Mouse (Mus musculus) lung, postnatal 10 days (tissue): ENCODE measurements at regions not wholly inside any gene's neighbourhood (a gene's known extent, or its start where the extent isn't known, plus 50 kb on each side); places are given as distances from the start of the nearest gene placed in this dataset.
A peak's percentile ranks its signal among the peaks of the same experiment; 100 is the strongest.

Source experiments
- DNase-seq: peaks from one replicate; pipeline ENCODE4 v3.0.0; 2021

DNA sequence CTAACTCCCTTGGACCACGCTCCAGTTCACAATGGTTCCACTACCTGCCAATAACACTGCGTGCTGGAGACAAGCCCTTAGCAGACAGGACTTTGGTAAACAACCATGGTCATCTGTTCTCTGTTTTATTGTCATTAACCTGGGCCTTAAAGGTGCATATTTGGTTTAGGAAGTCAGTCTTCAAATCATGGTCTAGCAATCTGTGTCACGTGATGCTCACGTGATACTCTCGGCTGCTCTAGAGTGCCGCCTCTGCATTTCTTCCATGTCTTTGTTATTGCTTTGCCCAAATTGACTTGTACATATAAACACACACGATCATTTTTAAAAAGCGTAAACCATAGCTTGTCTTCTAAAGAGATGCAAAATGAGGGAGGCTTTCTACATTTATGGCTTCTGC lies 139.8 kb upstream of the 4930535I16Rik start:
- no peak for DNase-seq

DNA sequence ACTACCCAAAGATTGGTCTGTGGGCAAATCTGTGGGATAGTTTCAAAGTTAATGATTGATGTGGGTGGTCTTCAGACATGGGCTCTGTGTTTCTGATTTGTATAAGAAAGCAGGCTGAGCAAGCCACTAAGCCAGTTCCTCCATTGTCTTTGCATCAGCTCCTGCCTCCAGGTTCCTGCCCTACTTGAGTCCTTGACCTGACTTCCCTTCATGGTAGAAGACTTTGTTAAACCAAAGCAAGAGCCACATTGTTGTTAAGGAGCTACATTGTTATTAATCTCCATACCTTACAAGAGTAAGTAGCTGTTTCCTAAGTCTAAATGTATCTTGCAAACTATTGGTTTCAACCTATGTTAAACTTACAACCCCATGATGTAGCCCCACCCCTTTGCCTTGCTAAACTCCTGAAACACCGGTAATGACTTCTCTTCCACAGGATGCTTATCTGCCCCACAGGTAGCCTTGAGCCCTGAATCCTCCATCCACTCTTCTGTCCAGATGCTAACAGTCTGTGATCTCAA lies 136.5 kb upstream of the 4930535I16Rik start:
- DNase-seq, result no peak

DNA sequence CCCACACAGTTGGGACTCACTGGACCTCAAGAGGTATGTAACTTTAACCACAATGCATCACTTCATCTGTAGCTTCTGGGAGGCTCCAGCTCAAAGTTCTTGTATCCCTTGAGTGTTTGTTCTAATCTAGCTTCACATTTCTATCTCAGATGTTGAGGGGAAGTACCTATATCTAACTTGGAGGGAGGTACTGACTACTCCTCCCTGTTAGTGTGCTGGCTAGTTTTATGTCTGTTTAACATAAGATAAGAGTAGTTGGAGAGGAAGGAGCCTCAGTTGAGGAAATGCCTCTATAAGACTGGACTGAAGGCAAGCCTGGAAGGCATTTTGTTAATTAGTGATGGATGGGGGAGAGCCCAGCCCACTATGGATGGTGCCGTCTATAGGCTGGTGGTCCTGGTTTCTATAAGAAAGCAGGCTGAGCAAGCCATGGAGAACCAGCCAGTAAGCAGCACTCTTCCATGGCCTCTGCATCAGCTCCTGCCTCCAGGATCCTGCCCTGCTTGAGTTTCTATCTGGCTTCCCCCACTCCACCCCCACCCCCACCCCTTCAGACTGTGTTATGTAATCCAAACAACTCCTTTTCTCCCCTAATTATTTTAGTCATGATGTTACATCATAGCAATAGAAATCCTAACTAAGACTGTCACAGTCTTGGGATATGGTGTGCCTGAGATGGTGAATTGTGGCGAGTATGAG lies 135.7 kb upstream of the 4930535I16Rik start:
- no peak for DNase-seq

DNA sequence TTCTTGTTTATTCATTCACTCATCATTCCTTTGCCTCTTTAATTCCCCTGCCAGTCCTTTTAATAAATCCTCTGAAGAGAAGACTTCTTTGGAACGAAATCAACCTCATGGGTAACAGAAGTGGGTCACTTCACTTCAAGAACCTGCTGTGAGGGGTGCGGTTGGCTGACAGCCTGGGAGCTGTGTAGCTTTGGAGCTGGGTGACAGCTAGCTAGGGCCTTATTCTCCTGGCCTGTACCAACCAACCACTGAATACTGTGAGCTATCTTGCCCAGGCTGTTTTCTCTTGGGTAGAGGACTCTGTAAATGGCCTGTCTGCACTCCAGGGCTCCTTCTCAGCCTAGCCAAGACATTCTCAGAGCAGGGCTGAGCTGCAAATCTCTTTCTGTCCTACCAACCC lies 134.6 kb upstream of the 4930535I16Rik start:
- peak; percentile 31 for DNase-seq

DNA sequence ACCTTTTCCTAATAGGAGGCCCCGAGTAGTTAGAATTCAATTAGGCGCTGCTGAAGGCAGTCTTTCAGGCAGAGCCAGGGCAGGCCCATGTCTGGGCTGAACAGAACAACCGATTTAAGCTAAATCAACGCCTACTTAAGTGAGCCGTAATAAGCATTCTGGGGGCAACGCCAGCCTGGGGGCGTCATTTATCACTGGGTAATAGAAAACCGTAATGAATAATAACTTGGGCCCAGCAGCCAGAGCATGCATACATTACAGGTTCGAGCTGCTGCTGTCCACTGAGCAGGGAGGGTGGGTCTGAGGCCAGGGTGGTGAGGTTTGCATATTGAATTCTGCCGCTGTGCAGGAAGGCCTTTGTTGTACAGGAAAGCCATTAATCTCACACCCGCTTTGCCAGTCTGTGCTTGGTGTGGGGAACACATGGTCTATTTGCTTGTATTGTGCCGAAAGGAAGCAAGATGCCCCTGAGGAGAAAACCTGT lies 130.6 kb upstream of the 4930535I16Rik start:
- no peak for DNase-seq

DNA sequence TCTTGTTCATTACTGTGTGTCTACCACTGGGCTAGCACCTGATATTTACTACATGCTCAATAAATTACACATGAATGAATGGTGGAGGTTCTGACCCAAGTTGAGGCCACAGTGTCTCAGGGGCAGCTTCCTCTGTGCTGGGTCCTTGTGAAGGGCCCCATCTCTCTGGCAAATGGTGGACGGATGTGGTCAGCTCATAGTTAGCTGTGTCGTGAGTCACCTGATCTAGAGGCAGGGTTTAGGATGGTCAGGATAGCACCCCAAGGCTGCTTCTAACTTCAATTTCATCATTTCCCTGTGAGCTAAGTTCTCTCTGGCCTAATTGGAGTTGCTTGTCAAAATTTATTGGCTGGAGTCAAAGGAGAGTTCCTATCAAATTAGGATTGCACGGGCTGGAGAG lies 130.1 kb upstream of the 4930535I16Rik start:
- no peak for DNase-seq

DNA sequence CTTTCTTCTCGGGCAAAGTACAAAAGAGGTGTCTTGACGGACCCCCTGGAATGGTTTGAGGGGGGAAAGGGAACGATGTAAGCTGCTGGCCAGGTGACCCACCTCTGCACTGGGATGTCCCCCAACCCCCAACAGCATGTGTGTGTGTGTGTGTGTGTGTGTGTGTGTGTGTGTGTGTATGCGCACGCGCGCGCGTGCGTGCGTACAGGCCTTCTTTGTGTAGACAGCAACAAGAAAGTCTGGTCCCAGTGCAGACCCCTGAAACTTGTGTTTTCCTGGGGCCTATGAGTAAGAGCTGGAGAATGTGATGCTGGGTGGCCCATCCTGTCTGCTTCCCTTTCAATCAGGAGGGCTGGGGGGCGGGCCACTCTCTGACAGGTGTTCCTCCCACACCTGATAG lies 118.7 kb upstream of the 4930535I16Rik start:
- DNase-seq, result no peak

DNA sequence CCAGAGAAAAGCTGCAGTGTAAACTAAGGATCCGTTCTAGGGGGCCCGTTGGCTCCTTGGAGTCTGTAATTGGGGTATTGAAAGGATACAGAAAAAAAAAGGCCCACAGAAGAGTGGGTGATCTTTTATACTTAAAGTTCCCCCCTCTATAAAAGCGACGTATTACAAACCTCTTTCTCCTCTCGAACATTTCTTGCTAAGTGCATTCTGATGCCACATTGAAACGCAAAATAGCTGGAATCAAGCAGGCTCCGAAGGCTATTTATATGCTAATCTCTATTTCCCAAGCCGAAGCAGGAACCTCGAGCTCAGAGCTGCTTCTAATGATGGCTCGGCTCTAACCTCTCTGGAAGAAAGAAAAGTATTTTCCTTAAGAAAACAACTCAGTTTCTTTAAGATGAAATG lies 117.8 kb upstream of the 4930535I16Rik start:
- DNase-seq, result no peak

DNA sequence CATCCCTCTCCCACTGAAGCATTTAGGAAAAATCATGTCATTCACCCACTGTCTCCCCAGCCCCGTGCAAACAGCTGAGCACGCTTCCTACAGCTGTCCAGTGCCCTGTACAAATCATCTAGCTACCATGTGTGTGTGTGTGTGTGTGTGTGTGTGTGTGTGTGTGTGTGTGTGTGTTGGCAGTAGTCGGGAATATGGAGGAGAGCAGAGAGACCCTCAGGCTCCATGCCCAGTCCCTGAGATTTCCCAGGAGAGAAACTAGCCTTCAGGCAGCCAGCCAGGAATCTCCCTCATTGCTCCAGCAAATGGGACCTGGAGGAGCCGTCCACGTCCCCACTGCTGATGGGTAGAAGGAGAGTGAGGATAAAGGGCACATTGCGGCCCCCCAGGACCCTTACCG lies 117.4 kb upstream of the 4930535I16Rik start:
- peak; percentile 36 for DNase-seq

DNA sequence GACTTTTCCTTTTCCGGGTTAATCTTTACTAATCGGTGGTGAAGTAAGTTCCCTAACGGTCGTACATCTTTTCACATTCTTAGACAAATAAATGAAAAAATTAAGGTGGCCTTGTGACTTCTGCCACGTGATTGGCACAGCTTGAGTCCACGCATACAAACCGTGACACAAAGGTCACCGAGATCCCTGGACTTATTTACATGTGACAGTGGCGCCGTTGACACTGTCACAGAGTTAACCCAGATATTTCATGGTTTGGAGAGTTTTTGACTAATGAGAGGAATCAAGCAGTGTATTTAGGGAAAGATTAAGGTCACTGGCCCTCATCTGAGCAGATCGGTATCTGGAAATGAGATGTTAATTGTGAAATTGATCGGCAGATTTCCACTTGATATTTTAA lies 110.2 kb upstream of the 4930535I16Rik start:
- DNase-seq, result no peak

DNA sequence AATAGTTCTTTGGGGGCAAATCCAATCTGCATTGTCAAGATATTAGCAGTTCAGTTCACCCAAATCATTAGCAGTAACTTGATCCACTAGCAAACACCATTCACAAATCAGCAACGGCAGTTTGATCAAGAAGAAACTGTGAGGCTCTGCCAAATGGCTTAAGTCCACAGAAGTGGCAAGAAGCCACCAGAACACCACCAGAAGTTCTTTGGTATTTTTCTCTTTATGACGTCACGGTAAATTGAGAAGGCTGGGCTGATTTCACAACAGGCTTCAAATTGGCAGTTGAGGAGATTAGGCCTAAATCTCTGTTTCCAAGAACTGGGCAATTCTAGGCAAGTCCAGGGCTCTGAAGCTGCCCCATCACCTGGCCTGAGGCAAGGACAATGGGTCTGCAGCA lies 98.6 kb upstream of the 4930535I16Rik start:
- peak; percentile 10 for DNase-seq

DNA sequence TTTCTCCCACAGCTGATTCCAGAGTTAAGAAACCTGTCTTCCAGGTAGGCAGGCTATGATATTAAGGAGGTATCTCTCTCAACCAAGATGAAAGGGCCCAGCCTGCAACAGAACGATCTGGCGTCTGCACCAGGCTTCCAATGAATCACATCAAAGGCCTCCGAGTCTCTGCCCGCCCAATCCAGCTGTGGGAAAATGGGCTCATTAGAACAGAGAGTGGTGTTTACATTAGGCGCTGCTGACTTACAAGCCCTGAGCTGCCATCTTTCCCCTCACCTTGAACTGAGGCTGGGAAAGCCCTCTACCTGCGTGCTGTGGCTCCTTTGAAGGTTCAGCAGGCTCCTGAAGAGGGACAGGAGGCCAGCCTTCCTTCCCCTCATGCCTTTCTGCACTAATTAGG lies 97.5 kb upstream of the 4930535I16Rik start:
- DNase-seq, result no peak

DNA sequence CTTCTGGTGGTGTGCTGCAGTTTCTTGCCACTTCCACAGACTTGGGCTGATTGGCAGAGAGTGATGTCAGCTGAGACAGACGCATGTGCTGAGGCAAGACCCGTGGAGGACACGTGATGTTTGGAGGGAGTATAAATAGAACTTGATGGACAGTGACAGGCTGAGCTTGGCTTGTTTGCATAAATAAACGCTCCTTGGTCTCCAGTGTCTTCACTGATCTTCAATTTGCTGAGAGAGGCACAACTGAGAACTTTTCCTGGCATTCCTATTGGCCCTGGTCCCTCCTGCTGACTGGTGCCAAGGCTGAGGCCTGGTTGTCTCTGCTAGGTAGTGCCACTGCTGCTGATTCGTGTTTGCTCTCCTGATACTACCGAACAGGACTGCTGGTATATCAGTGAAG lies 94.6 kb upstream of the 4930535I16Rik start:
- DNase-seq, result no peak

DNA sequence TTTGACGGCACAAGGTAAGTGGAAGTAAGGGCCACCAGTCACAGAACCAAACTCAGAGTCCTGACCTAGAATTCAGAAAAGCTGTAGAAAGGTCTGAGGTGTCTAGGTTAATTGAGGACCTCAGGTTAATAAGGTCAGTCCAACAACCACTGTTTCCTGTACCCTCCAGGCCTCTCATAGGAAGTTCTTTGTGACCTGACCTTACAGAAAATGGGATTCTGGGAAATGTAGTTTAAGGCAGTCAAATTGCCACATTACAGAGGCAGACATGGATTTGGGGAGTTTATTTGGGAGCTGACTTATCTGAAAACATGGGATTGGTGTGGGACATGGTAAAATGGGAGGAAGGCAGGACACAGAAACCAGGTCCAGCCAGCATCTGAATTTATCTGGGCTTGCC lies 90.9 kb upstream of the 4930535I16Rik start:
- DNase-seq, result no peak

DNA sequence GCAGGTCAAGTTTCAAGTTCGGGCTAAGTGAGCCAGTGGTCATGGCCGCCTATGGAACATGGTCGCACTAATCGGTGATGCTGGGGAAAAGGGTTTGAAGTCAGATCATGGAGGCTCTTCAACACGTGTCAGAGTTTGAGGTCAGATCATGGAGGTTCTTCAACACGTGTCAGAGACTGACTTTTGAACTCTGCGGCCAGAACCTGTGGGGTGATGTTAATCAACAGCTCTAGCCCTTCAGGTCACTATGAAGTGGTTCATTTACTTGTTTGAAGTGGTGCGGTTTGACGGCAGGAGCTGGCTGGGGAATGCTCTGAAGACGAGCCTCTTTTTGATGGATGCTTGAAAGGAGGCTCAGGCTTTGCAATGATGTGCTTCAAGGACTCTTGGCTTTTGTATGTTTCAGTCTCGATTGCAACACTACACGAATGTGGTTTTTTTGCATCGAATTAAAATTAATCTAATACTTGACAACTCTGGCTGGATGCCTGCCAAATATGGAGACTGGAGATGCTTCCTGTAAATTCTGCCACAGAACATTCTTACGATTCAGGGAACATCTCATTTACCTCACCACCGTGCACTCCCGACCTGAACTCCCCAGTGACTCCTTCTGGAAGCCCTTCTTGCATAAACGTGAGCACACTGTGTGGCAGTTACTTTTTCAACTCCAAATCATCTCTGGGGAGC lies 87.9 kb upstream of the 4930535I16Rik start:
- peak; percentile 9 for DNase-seq

DNA sequence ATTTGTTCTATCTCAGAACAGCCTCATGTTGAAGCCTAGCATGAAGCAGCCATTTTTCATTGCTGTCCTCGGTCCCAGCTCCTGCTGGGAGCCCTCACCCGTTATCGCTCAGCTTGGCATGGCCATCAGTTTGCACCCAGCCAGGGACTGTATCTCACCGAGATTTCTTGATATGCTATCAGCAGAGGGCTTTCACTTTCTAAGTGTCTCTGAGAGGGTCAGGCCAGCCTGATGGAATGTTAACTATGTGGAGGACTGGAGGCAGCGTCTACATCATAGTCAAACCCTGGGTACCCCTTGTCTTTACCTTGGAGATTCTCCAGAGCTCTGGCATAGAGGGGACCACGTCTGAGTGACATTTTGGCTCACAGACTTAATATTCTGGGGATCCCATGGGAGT lies 84.9 kb upstream of the 4930535I16Rik start:
- DNase-seq, result no peak

DNA sequence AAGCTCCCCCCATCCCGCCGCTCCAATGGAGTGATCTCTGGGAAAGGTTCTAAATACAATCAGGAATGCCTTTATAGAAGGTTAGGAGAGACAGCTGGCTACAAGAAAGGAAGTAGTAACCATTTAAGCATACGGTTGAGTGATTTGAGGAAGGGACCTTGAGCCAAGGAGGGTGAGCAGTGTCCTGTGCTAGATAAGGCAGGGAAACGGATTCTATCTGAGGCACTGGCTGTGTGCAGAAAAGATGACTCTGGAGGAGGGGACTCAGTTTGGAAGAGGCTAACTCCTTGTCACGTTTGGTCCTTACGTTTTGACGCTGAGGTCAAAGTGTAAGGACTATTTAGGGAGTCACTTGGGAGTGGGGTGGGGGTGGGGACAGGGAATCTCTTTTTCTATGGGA lies 84.3 kb upstream of the 4930535I16Rik start:
- DNase-seq, result no peak

DNA sequence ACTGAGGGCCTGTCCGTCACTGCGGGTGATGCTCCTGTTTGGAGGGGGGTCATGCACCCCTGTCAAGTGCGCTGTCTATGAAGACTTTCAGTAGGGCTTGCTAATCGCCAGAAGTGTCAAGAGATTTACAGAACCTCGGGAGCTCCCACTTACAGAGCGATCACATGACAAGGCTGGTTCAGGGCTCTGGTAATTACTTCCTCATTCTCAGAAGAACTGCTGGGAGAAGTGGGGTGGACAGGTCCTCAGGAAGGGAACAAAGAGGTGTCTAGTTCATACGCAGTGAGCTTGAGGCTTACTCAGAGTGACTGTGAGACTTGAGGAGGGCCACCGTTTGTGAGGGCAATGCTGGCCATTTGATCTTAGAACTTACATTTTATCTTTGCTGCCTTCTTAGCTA lies 78.0 kb upstream of the 4930535I16Rik start:
- DNase-seq, result peak; percentile 6

DNA sequence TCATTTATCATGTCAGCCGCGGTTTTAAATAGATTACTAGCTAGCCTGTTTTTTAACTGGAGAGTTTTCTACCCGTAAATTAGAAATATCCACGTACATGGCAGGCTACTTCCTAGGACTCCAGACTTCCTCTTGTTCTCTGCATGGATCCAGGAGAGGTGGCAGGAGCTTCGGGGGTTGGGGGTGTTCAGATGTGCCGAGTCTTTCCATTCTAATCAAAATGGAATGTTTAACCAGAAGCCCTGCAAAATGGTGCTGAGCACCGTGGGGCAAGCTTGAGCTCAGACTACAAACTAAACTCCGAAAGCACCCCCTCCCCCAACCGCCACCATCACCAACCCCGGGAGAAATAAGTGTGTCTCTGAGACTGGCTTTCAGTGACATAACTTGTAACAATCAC lies 73.4 kb upstream of the 4930535I16Rik start:
- DNase-seq, result no peak

DNA sequence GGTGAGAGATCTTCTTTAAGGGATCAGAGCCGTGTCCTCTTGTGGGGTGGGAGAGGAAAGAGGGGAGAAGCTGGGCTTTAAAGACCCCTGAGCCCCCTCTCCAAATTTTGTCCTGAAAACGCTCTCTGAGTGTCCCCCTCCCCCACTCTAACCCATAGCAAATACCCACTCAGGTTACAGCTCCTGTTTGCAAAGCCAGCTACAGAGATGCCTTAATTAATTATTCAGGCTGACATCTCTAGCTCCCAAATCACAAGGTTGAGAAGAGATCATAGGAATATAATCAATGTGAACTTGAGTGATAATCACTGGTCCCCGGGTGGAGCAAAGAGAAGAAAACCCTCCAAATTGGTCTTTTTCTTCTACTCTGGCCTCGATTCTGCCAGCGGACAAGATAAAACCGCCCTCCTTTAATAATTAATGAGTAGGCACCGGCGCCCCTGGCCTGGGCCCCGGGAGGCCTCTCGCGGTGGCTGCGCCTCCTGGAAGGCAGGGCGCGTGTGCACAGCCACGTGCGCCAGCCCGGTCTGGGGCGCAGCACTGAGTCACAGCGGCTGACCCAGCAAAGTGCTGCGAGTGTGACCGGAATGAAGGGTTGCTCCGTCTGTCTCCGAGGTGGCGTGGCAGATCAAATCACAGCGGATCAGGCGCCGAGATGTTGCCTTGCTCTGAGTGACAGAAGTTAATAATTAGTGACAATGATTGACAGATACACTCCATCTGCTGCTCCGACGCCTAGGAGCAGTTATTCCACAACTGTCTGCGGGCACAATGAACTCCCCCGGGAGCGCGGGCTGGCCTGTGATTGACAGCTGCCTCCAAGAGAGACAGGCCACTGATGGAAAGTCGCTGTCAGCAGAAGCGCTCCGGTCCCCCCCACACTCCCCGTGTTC lies 72.7 kb upstream of the 4930535I16Rik start:
- DNase-seq, result no peak
